Mouse (Mus musculus): ENCODE results near the gene Ube2k.

GRCm38 (mm10) chr5:65543491-65543890 lies 6.5 kb downstream of the Ube2k start:
- no peak for TF ChIP-seq CTCF (IDR thresholded peaks at IDR 0.05; ENCODE audit: extremely low read depth, insufficient read depth, low read length)
- TF ChIP-seq POLR2A (IDR thresholded peaks at IDR 0.05; ENCODE audit: extremely low read depth, insufficient read depth, low read length), result no peak
